Mouse (Mus musculus): ENCODE measurements around the gene Spata3. TPM values are rescaled to one million over a fixed set of nuclear protein-coding genes. Genes with fewer than 3 reads are reported as not detected.

Gene Spata3
- not detected in 2 replicates for polyA plus RNA-seq (2012; rRNA removed)

DNA sequence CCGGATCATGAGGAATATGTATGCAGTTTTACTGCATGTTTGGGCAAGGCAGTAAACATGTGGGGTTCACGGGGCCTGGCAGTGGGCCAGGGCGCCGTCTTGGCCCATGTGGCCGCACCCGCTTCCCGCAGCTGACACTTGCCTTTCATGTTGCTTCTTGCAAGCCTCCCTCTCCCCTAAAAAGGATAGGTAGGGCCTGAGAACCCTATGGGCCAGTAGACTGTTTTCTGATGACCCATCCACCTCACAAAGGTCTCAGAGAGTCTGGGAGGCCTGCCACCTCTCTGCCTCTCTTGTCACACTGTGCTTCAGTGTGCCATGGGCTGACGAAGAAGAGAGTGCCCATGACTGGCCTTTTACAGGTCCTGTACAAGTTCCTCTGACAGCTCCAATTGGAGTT is at the start of gene Spata3:
Gene Spata3 (plus strand): TSS at position 301 of the 400 bp plus-strand sequence.
- no peak within 1 kb of the TSS for H3K27ac ChIP-seq (ENCODE audit: insufficient read depth, low read length)
- 94% methylated on average over 8 of the region's 8 CpGs for WGBS

DNA sequence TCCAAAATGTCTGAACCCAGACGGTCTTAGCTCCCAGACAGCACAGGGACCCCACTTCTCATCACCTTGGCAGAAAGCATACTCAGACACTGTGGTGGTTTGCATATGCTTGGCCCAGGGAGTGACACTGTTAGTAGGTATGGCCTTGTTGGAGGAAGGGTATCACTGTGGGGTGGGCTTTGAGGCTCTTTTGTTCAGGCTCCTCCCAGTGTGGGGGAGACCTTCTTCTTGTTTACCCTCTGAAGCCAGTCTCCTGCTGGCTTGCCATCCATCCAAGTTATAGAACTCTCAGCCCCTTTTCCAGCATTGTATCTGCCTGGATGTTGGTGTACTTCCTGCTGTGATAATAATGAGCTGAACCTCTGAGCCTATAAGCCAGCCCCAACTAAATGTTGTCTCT is 47.5 kb upstream of the Spata3 start:
- no peak overlapping the region for H3K4me3 ChIP-seq (ENCODE audit: extremely low read depth, insufficient read depth, insufficient read length)
- no peaks in the 10 kb centered on the region for H3K36me3 ChIP-seq (ENCODE audit: control insufficient read depth, insufficient read depth, low read length)
- WGBS = 87% methylated on average over 1 of the region's 1 CpGs
- H3K27ac ChIP-seq (ENCODE audit: insufficient read depth, low read length) = no peak overlapping the region
- no peak for DNase-seq (ENCODE audit: low read depth in 1 of 2, low spot score in 2 of 2)
- H3K27me3 ChIP-seq (ENCODE audit: control insufficient read depth, insufficient read depth, low read length) = no peaks in the 10 kb centered on the region
- TF ChIP-seq CTCF (IDR thresholded peaks at IDR 0.05; ENCODE audit: extremely low read depth, insufficient read depth, insufficient read length, insufficient replicate concordance) = no peak
- no peak for TF ChIP-seq POLR2A (IDR thresholded peaks at IDR 0.05; ENCODE audit: low read depth, low read length)
- no peaks in the 10 kb centered on the region for H3K4me1 ChIP-seq (ENCODE audit: control insufficient read depth, insufficient read depth, insufficient read length)

More for the DNA sequence above, at the start of gene Spata3:
- DNase-seq (ENCODE audit: low read depth in 1 of 2, low spot score in 2 of 2) = no peak
- Histone ChIP-seq H3K4me3 (ENCODE audit: extremely low read depth, insufficient read depth, insufficient read length) (no peak within 1 kb of the TSS), H3K36me3 (ENCODE audit: control insufficient read depth, insufficient read depth, low read length) (no peaks in the 10 kb centered on the region), H3K27me3 (ENCODE audit: control insufficient read depth, insufficient read depth, low read length) (peaks cover 11% of the 10 kb centered on the region), H3K4me1 (ENCODE audit: control insufficient read depth, insufficient read depth, insufficient read length) (peaks cover 3% of the 10 kb centered on the region; the same call in 1 of the 2 replicates)
- TF ChIP-seq CTCF (IDR thresholded peaks at IDR 0.05; ENCODE audit: extremely low read depth, insufficient read depth, insufficient read length, insufficient replicate concordance) (no peak), POLR2A (IDR thresholded peaks at IDR 0.05; ENCODE audit: low read depth, low read length) (no peak)

- Histone ChIP-seq H3K27ac (ENCODE audit: insufficient read depth, low read length) (no peak overlapping the region), H3K36me3 (ENCODE audit: control insufficient read depth, insufficient read depth, low read length) (no peaks in the 10 kb centered on the region), H3K4me3 (ENCODE audit: extremely low read depth, insufficient read depth, insufficient read length) (no peak overlapping the region), H3K27me3 (ENCODE audit: control insufficient read depth, insufficient read depth, low read length) (no peaks in the 10 kb centered on the region), H3K4me1 (ENCODE audit: control insufficient read depth, insufficient read depth, insufficient read length) (no peaks in the 10 kb centered on the region)
- no peak for DNase-seq (ENCODE audit: low read depth in 1 of 2, low spot score in 2 of 2)
- TF ChIP-seq POLR2A (IDR thresholded peaks at IDR 0.05; ENCODE audit: low read depth, low read length) (no peak), CTCF (IDR thresholded peaks at IDR 0.05; ENCODE audit: extremely low read depth, insufficient read depth, insufficient read length, insufficient replicate concordance) (no peak)
- WGBS = 95% methylated on average over 1 of the region's 1 CpGs
Measured at GRCm38 (mm10) chr1:85969519-85969918, 47.1 kb upstream of the Spata3 start.

- no peak for TF ChIP-seq CTCF (IDR thresholded peaks at IDR 0.05; ENCODE audit: extremely low read depth, insufficient read depth, insufficient read length, insufficient replicate concordance)
- no peak for TF ChIP-seq POLR2A (IDR thresholded peaks at IDR 0.05; ENCODE audit: low read depth, low read length)
- no peaks in the 10 kb centered on the region for H3K4me1 ChIP-seq (ENCODE audit: control insufficient read depth, insufficient read depth, insufficient read length)
- WGBS = 88% methylated on average over 3 of the region's 3 CpGs
- H3K36me3 ChIP-seq (ENCODE audit: control insufficient read depth, insufficient read depth, low read length) = no peaks in the 10 kb centered on the region
- H3K27ac ChIP-seq (ENCODE audit: insufficient read depth, low read length) = no peak overlapping the region
- no peak overlapping the region for H3K4me3 ChIP-seq (ENCODE audit: extremely low read depth, insufficient read depth, insufficient read length)
- DNase-seq (ENCODE audit: low read depth in 1 of 2, low spot score in 2 of 2) = no peak
- H3K27me3 ChIP-seq (ENCODE audit: control insufficient read depth, insufficient read depth, low read length) = no peaks in the 10 kb centered on the region
Measured at GRCm38 (mm10) chr1:85971070-85971469, 45.5 kb upstream of the Spata3 start.

GRCm38 (mm10) chr1:85972341-85972740 is 44.3 kb upstream of the Spata3 start:
- H3K36me3 ChIP-seq (ENCODE audit: control insufficient read depth, insufficient read depth, low read length) = no peaks in the 10 kb centered on the region
- no peaks in the 10 kb centered on the region for H3K27me3 ChIP-seq (ENCODE audit: control insufficient read depth, insufficient read depth, low read length)
- no peak for DNase-seq (ENCODE audit: low read depth in 1 of 2, low spot score in 2 of 2)
- TF ChIP-seq POLR2A (IDR thresholded peaks at IDR 0.05; ENCODE audit: low read depth, low read length) (no peak), CTCF (IDR thresholded peaks at IDR 0.05; ENCODE audit: extremely low read depth, insufficient read depth, insufficient read length, insufficient replicate concordance) (no peak)
- no peaks in the 10 kb centered on the region for H3K4me1 ChIP-seq (ENCODE audit: control insufficient read depth, insufficient read depth, insufficient read length)
- H3K27ac ChIP-seq (ENCODE audit: insufficient read depth, low read length) = no peak overlapping the region
- H3K4me3 ChIP-seq (ENCODE audit: extremely low read depth, insufficient read depth, insufficient read length) = no peak overlapping the region
- 72% methylated on average over 3 of the region's 3 CpGs for WGBS

GRCm38 (mm10) chr1:85973468-85973877 is 43.1 kb upstream of the Spata3 start:
- no peak for DNase-seq (ENCODE audit: low read depth in 1 of 2, low spot score in 2 of 2)
- H3K4me3 ChIP-seq (ENCODE audit: extremely low read depth, insufficient read depth, insufficient read length) = no peak overlapping the region
- 74% methylated on average over 2 of the region's 2 CpGs for WGBS
- peaks cover 3% of the 10 kb centered on the region; the same call in 1 of the 2 replicates for H3K4me1 ChIP-seq (ENCODE audit: control insufficient read depth, insufficient read depth, insufficient read length)
- H3K36me3 ChIP-seq (ENCODE audit: control insufficient read depth, insufficient read depth, low read length) = no peaks in the 10 kb centered on the region
- H3K27me3 ChIP-seq (ENCODE audit: control insufficient read depth, insufficient read depth, low read length) = no peaks in the 10 kb centered on the region
- TF ChIP-seq POLR2A (IDR thresholded peaks at IDR 0.05; ENCODE audit: low read depth, low read length) = no peak
- no peak for TF ChIP-seq CTCF (IDR thresholded peaks at IDR 0.05; ENCODE audit: extremely low read depth, insufficient read depth, insufficient read length, insufficient replicate concordance)
- no peak overlapping the region for H3K27ac ChIP-seq (ENCODE audit: insufficient read depth, low read length)

GRCm38 (mm10) chr1:85977709-85978108 is 38.9 kb upstream of the Spata3 start:
- H3K36me3 ChIP-seq (ENCODE audit: control insufficient read depth, insufficient read depth, low read length) = no peaks in the 10 kb centered on the region
- DNase-seq (ENCODE audit: low read depth in 1 of 2, low spot score in 2 of 2) = no peak
- peaks cover 3% of the 10 kb centered on the region; the same call in 1 of the 2 replicates for H3K4me1 ChIP-seq (ENCODE audit: control insufficient read depth, insufficient read depth, insufficient read length)
- 13% methylated on average over 3 of the region's 3 CpGs for WGBS
- H3K27ac ChIP-seq (ENCODE audit: insufficient read depth, low read length) = no peak overlapping the region
- no peak overlapping the region for H3K4me3 ChIP-seq (ENCODE audit: extremely low read depth, insufficient read depth, insufficient read length)
- H3K27me3 ChIP-seq (ENCODE audit: control insufficient read depth, insufficient read depth, low read length) = no peaks in the 10 kb centered on the region
- TF ChIP-seq CTCF (IDR thresholded peaks at IDR 0.05; ENCODE audit: extremely low read depth, insufficient read depth, insufficient read length, insufficient replicate concordance) = no peak

Data from spleen, adult 2 months (tissue).